Mouse (Mus musculus) MEL (cell line): ENCODE measurements around the gene Sh3bp4. TPM values are rescaled to one million over a fixed set of nuclear protein-coding genes. Genes with fewer than 3 reads are reported as not detected.

Experiments
- DNase-seq: peaks from one replicate; pipeline ENCODE4 v3.0.0; 2011; ENCODE audit warnings: low read depth, low spot score
- H3K27ac ChIP-seq: 2 replicates; pipeline ENCODE4 v1.5.1; 2012; ENCODE audit warnings: low read depth, mild to moderate bottlenecking, control low read depth, low read length, moderate library complexity; ENCODE audit not compliant: control insufficient read depth
- H3K27me3 ChIP-seq, 2 experiments: fragments of 150-350 bp in 1 of 2; sonication (generic) in 1 of 2; 2 replicates each; pipeline ENCODE4 v1.6.1; 2012; ENCODE audit warnings: low read length in 2 of 2, mild to moderate bottlenecking in 2 of 2, improper control_type of control experiment in 1 of 2, moderate library complexity in 1 of 2; ENCODE audit not compliant: insufficient read depth in 2 of 2, control insufficient read depth in 1 of 2
- H3K36me3 ChIP-seq, 2 experiments: 2 replicates each; pipeline ENCODE4 v1.6.1; 2012 to 2014; ENCODE audit warnings: low read length in 2 of 2, improper control_type of control experiment in 1 of 2, inconsistent platforms in 1 of 2, mild to moderate bottlenecking in 1 of 2; ENCODE audit not compliant: insufficient read depth in 2 of 2, control insufficient read depth in 1 of 2
- H3K4me1 ChIP-seq, 2 experiments: fragments of 150-350 bp in 1 of 2; sonication (generic) in 1 of 2; 2 replicates each; pipeline ENCODE4 v1.6.1; 2012; ENCODE audit warnings: low read length in 2 of 2, improper control_type of control experiment in 1 of 2, mild to moderate bottlenecking in 1 of 2; ENCODE audit not compliant: insufficient read depth in 2 of 2, control insufficient read depth in 1 of 2
- H3K4me3 ChIP-seq, 2 experiments: fragments of 150-350 bp in 1 of 2; sonication (generic) in 1 of 2; 2 replicates each; pipeline ENCODE4 v1.5.1; 2012; ENCODE audit warnings: low read depth in 2 of 2, low read length in 2 of 2, mild to moderate bottlenecking in 2 of 2, moderate library complexity in 2 of 2, control low read depth in 1 of 2, improper control_type of control experiment in 1 of 2; ENCODE audit not compliant: control insufficient read depth in 1 of 2, insufficient read depth in 1 of 2
- H3K79me2 ChIP-seq: 2 replicates; pipeline ENCODE4 v1.6.1; 2012; ENCODE audit warnings: mild to moderate bottlenecking, low read length, moderate library complexity; ENCODE audit not compliant: control insufficient read depth, poor library complexity, insufficient read depth
- H3K9ac ChIP-seq: 2 replicates; pipeline ENCODE4 v1.6.1; 2012; ENCODE audit warnings: low read depth, mild to moderate bottlenecking, control low read depth, low read length, moderate library complexity; ENCODE audit not compliant: control insufficient read depth, poor library complexity, severe bottlenecking
- H3K9me3 ChIP-seq: fragments of 150-350 bp; sonication (generic); replicated peaks from 2 replicates; pipeline ENCODE4 v1.6.1; 2012; ENCODE audit warnings: mild to moderate bottlenecking, low read length, improper control_type of control experiment, moderate library complexity; ENCODE audit not compliant: insufficient read depth
- CHD2 ChIP-seq: IDR thresholded peaks from 2 replicates; pipeline ENCODE4 v1.6.1; 2011; ENCODE audit warnings: low read length, improper control_type of control experiment
- ELF1 ChIP-seq: IDR thresholded peaks from 2 replicates; pipeline ENCODE4 v1.6.1; 2014; ENCODE audit warnings: low read depth, mild to moderate bottlenecking, inconsistent platforms, low read length, improper control_type of control experiment, moderate library complexity
- GABPA ChIP-seq: IDR thresholded peaks from 2 replicates; pipeline ENCODE4 v1.6.1; 2012; ENCODE audit warnings: low read depth, mild to moderate bottlenecking, inconsistent platforms, low read length, improper control_type of control experiment, moderate library complexity
- HCFC1 ChIP-seq: IDR thresholded peaks from 2 replicates; pipeline ENCODE4 v1.6.1; 2012; ENCODE audit warnings: low read depth, mild to moderate bottlenecking, inconsistent platforms, low read length, improper control_type of control experiment, moderate library complexity
- MXI1 ChIP-seq: IDR thresholded peaks from 2 replicates; pipeline ENCODE4 v1.6.1; 2011; ENCODE audit warnings: mild to moderate bottlenecking, low read depth, low read length, improper control_type of control experiment
- POLR2AphosphoS2 ChIP-seq: IDR thresholded peaks from 2 replicates; pipeline ENCODE4 v1.6.1; 2011; ENCODE audit warnings: low read length, improper control_type of control experiment
- SMC3 ChIP-seq: IDR thresholded peaks from 2 replicates; pipeline ENCODE4 v1.6.1; 2011; ENCODE audit warnings: low read depth, low read length, improper control_type of control experiment
- TBP ChIP-seq: IDR thresholded peaks from 2 replicates; pipeline ENCODE4 v1.8.0; 2011; ENCODE audit warnings: low read depth, low read length, improper control_type of control experiment
- TCF12 ChIP-seq: IDR thresholded peaks from 2 replicates; pipeline ENCODE4 v1.6.1; 2014; ENCODE audit warnings: low read depth, mild to moderate bottlenecking, inconsistent platforms, low read length, improper control_type of control experiment, moderate library complexity
- USF2 ChIP-seq, 2 experiments: IDR thresholded peaks; 2 replicates each; pipeline ENCODE4 v1.6.1; 2011 to 2012; ENCODE audit warnings: improper control_type of control experiment in 2 of 2, low read length in 2 of 2, borderline replicate concordance in 1 of 2, inconsistent platforms in 1 of 2, low read depth in 1 of 2, mild to moderate bottlenecking in 1 of 2; ENCODE audit not compliant: insufficient read depth in 1 of 2
- ZKSCAN1 ChIP-seq: IDR thresholded peaks from 2 replicates; pipeline ENCODE4 v1.6.1; 2012; ENCODE audit warnings: low read depth, mild to moderate bottlenecking, inconsistent platforms, low read length, improper control_type of control experiment, moderate library complexity
- polyA plus RNA-seq, 2 experiments: library from polyadenylated mRNA; stranded (reverse) in 1 of 2; unstranded in 1 of 2; fragments of >175 nt in 1 of 2; fragments of >200 nt in 1 of 2; gene quantifications; 2 replicates each; pipeline versions ENCODE4 v1.2.1 to v1.2.4; 2012; ENCODE audit warnings: low replicate concordance in 2 of 2, low read depth in 1 of 2; ENCODE audit not compliant: insufficient read length in 2 of 2, insufficient read depth in 1 of 2, missing spikeins in 1 of 2
- total RNA-seq: library from RNA; depleted of rRNA; stranded (reverse); fragments of 300-350 nt; gene quantifications from 2 replicates; pipeline ENCODE4 v1.2.3, GENCODE M21; 2012

Sh3bp4 gene
- total and polyA plus RNA-seq, 3 experiments: not detected

GRCm38 (mm10) chr1:89080795-89081194, 10.6 kb downstream of the Sh3bp4 start:
- Histone ChIP-seq H3K27ac (no peak overlapping the region), H3K4me1 (no peaks in the 10 kb centered on the region), H3K79me2 (no peaks in the 10 kb centered on the region), H3K9ac (no peak overlapping the region), H3K27me3 (no peaks in the 10 kb centered on the region), H3K36me3 (no peaks in the 10 kb centered on the region), H3K4me3 (no peak overlapping the region), H3K9me3 (no peaks in the 10 kb centered on the region; the same call in 1 of the 2 replicates)
- no peak for DNase-seq
- TF ChIP-seq TCF12 (no peak), SMC3 (no peak), POLR2AphosphoS2 (no peak), HCFC1 (no peak), CHD2 (no peak), USF2 (IDR thresholded peaks at IDR 0.05; ENCODE audit: borderline replicate concordance in 1 of 2, insufficient read depth in 1 of 2, low read depth in 1 of 2, low read length in 2 of 2) (no peak), ZKSCAN1 (no peak), MXI1 (no peak)

GRCm38 (mm10) chr1:89081371-89081770, 11.2 kb downstream of the Sh3bp4 start:
- no peak for TF ChIP-seq MXI1
- TF ChIP-seq TBP: no peak
- no peak for TF ChIP-seq GABPA
- TF ChIP-seq, all 39 proteins: peak for 0
- no peaks in the 10 kb centered on the region for H3K36me3 ChIP-seq
- H3K79me2 ChIP-seq: no peaks in the 10 kb centered on the region
- H3K27me3 ChIP-seq: no peaks in the 10 kb centered on the region
- no peaks in the 10 kb centered on the region; the same call in 1 of the 2 replicates for H3K9me3 ChIP-seq
- no peak overlapping the region for H3K9ac ChIP-seq
- no peak overlapping the region for H3K27ac ChIP-seq
- no peaks in the 10 kb centered on the region for H3K4me1 ChIP-seq
- no peak overlapping the region for H3K4me3 ChIP-seq
- no peak for DNase-seq

GRCm38 (mm10) chr1:89082171-89082882, 12.1 kb downstream of the Sh3bp4 start:
- TF ChIP-seq ELF1 (no peak), GABPA (no peak), HCFC1 (no peak)
- Histone ChIP-seq H3K9ac (no peak overlapping the region), H3K4me1 (no peaks in the 10 kb centered on the region), H3K27ac (no peak overlapping the region), H3K9me3 (no peaks in the 10 kb centered on the region; the same call in 1 of the 2 replicates), H3K79me2 (no peaks in the 10 kb centered on the region), H3K36me3 (no peaks in the 10 kb centered on the region), H3K27me3 (no peaks in the 10 kb centered on the region), H3K4me3 (no peak overlapping the region)
- DNase-seq: no peak
